Mouse (Mus musculus) testis, adult 2 months (tissue): Measurements from ENCODE around the gene Eif2a.
"Not testable (repeated sequence)": the region's sequence is repeated elsewhere in the genome, so short reads cannot be mapped to it uniquely, and the experiment has no call there.

Experiments
- CTCF ChIP-seq: fragments of 200-500 bp; IDR thresholded peaks from 2 replicates; pipeline ENCODE4 v1.5.1; 2012; ENCODE audit warnings: low read depth, mild to moderate bottlenecking, inconsistent platforms, low read length, moderate library complexity; ENCODE audit not compliant: control insufficient read depth, insufficient read depth, insufficient replicate concordance
- POLR2A ChIP-seq: fragments of 200-500 bp; IDR thresholded peaks from 2 replicates; pipeline ENCODE4 v1.6.1; 2012; ENCODE audit warnings: low read depth, mild to moderate bottlenecking, inconsistent platforms, low read length, moderate library complexity; ENCODE audit not compliant: control insufficient read depth

GRCm38 (mm10) chr3:58592666-58593065 is 67.0 kb downstream of the Eif2a start:
- not testable (repeated sequence) for TF ChIP-seq CTCF, POLR2A
